30 mouse cellular contexts compared by ENCODE assay signal in the genomic region with DNA sequence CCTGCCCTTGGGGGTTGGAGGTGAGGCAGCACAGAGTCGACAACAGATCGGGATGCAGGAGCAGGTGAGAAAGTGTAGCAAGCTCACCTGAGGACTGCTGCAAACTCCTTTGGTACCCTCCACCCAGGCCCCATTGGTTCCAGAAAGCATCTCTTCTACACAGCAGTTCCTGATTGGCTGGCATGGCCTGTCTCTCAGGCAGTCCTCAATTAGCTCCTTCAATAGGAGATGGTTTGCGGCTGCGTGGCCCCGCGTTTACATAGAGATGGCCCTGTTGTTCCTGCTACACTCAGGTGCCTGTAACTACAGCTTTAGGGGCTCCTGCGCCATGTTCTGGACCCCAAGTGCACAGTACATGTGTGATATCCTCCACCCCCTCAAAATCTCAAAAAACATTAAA. TPM values are rescaled to one million over a fixed set of nuclear protein-coding genes. Genes with fewer than 3 reads are reported as not detected.
"Had no signal": no experiment of that assay in that cellular context is flagged by ENCODE, and none has a peak within 500 bp of the region (broad histone marks: within the 10 kb centered on the region; RNA-seq: fewer than 3 reads in every experiment).

No protein-coding gene starts in this region.

- H3K4me3 ChIP-seq: kidney, embryonic 15.5 days; layer of hippocampus, adult 2 months; limb, embryonic 10.5 days; limb, embryonic 13.5 days; liver, embryonic 12.5 days; liver, embryonic 15.5 days; lung, embryonic 15.5 days; megakaryocyte, embryonic 14.5 days; midbrain, embryonic 10.5 days; midbrain, embryonic 13.5 days; neural tube, embryonic 12.5 days; neural tube, embryonic 15.5 days had no signal

- DNase-seq: kidney, adult 11 months; kidney, adult 8-10 months; kidney, postnatal 10 days; layer of hippocampus, adult 9-11 months; liver; lung, adult 18-20 months; lung, postnatal 10 days; lung, postnatal 36 days; right cerebral cortex, adult 18-20 months; right cerebral cortex, postnatal 14 days; right cerebral cortex, postnatal 4 days; thymus, adult 2 months; thymus, postnatal 14 days; thymus, postnatal 4 days had no signal

- H3K9me3 ChIP-seq: kidney, embryonic 15.5 days; limb, embryonic 10.5 days; limb, embryonic 13.5 days; liver, embryonic 12.5 days; liver, embryonic 15.5 days; lung, embryonic 15.5 days; megakaryocyte, embryonic 14.5 days; midbrain, embryonic 10.5 days; midbrain, embryonic 13.5 days; neural tube, embryonic 12.5 days; neural tube, embryonic 15.5 days had no signal

- ATAC-seq: liver, embryonic 12.5 days; midbrain, embryonic 13.5 days had no signal

- H3K27me3 ChIP-seq: kidney, embryonic 15.5 days; limb, embryonic 13.5 days; liver, embryonic 12.5 days; liver, embryonic 15.5 days; lung, embryonic 15.5 days; neural tube, embryonic 12.5 days had no signal

- H3K4me2 ChIP-seq: kidney, embryonic 15.5 days; limb, embryonic 13.5 days; liver, embryonic 12.5 days; liver, embryonic 15.5 days; lung, embryonic 15.5 days; midbrain, embryonic 13.5 days; neural tube, embryonic 12.5 days; neural tube, embryonic 15.5 days had no signal

- H3K27ac ChIP-seq: kidney, embryonic 15.5 days; layer of hippocampus, adult 2 months; limb, embryonic 10.5 days; limb, embryonic 13.5 days; liver, embryonic 12.5 days; liver, embryonic 15.5 days; lung, embryonic 15.5 days; midbrain, embryonic 10.5 days; midbrain, embryonic 13.5 days; neural tube, embryonic 12.5 days; neural tube, embryonic 15.5 days; stomach, postnatal 0 days had no signal

- H3K4me1 ChIP-seq: liver, embryonic 15.5 days had no signal

- H3K36me3 ChIP-seq: kidney, embryonic 15.5 days; limb, embryonic 10.5 days; limb, embryonic 13.5 days; liver, embryonic 12.5 days; liver, embryonic 15.5 days; lung, embryonic 15.5 days; midbrain, embryonic 10.5 days; midbrain, embryonic 13.5 days; neural tube, embryonic 12.5 days; neural tube, embryonic 15.5 days had no signal

- H3K9ac ChIP-seq: kidney, embryonic 15.5 days; limb, embryonic 13.5 days; liver, embryonic 12.5 days; liver, embryonic 15.5 days; lung, embryonic 15.5 days; midbrain, embryonic 13.5 days; neural tube, embryonic 12.5 days; neural tube, embryonic 15.5 days had no signal

RNA-seq across cellular contexts. Expression of gene Gm11077, which starts 48.4 kb away (rescaled TPM):
- polyA plus RNA-seq: kidney, embryonic 15.5 days; large intestine, adult 2 months; limb, embryonic 10.5 days; limb, embryonic 13.5 days; liver, embryonic 12.5 days; liver, embryonic 15.5 days; lung, embryonic 15.5 days; midbrain, embryonic 10.5 days; midbrain, embryonic 13.5 days; midbrain, postnatal 0 days; neural tube, embryonic 12.5 days; neural tube, embryonic 15.5 days; stomach, embryonic 14.5 days; stomach, postnatal 0 days; thymus, adult 2 months had no signal
